Mouse (Mus musculus) embryonic facial prominence, embryonic 13.5 days (tissue): ENCODE measurements around the gene Acvr2b. TPM values are rescaled to one million over a fixed set of nuclear protein-coding genes. Genes with fewer than 3 reads are reported as not detected.
"Not testable (repeated sequence)": the region's sequence is repeated elsewhere in the genome, so short reads cannot be mapped to it uniquely, and the experiment has no call there.

ENCODE experiments used
- ATAC-seq: fragments of 200-750 bp; cut with Nextera tagmentation; 2 replicates; pipeline ENCODE4 v1.8.0; 2017; ENCODE audit warnings: low read depth; ENCODE audit not compliant: insufficient number of reproducible peaks, insufficient read depth, low FRiP score, low TSS enrichment
- H3K27ac ChIP-seq: fragments of 300-500 bp; sonication (generic); 2 replicates; pipeline ENCODE4 v1.5.1; 2015; ENCODE audit warnings: moderate library complexity, mild to moderate bottlenecking, inconsistent platforms
- H3K27me3 ChIP-seq: fragments of 300-500 bp; sonication (generic); 2 replicates; pipeline ENCODE4 v1.6.1; 2015; ENCODE audit warnings: mild to moderate bottlenecking, inconsistent platforms
- H3K36me3 ChIP-seq: fragments of 300-500 bp; sonication (generic); 2 replicates; pipeline ENCODE4 v1.6.1; 2015; ENCODE audit warnings: mild to moderate bottlenecking, inconsistent platforms
- H3K4me1 ChIP-seq: fragments of 300-500 bp; sonication (generic); 2 replicates; pipeline ENCODE4 v1.6.1; 2015; ENCODE audit warnings: inconsistent platforms
- H3K4me2 ChIP-seq: fragments of 300-500 bp; sonication (generic); 2 replicates; pipeline ENCODE4 v1.6.1; 2015; ENCODE audit warnings: moderate library complexity, mild to moderate bottlenecking, inconsistent platforms
- H3K4me3 ChIP-seq: fragments of 300-500 bp; sonication (generic); 2 replicates; pipeline ENCODE4 v1.5.1; 2015; ENCODE audit warnings: mild to moderate bottlenecking, inconsistent platforms
- H3K9ac ChIP-seq: fragments of 300-500 bp; sonication (generic); 2 replicates; pipeline ENCODE4 v1.6.1; 2015; ENCODE audit warnings: mild to moderate bottlenecking, inconsistent platforms
- H3K9me3 ChIP-seq: fragments of 300-500 bp; sonication (generic); 2 replicates; pipeline ENCODE4 v1.6.1; 2016; ENCODE audit warnings: inconsistent platforms
- WGBS: fragments of 180-500 bp; shearing (Covaris S2); methylation state at CpG from one replicate; pipeline ENCODE4 v1.1.7; 2015; ENCODE audit warnings: mixed read lengths; 5-methylcytosine and 5-hydroxymethylcytosine counted together
- polyA plus RNA-seq: library from polyadenylated mRNA; unstranded; fragments of >200 nt; fragmentation: Nextera tagmentation; extraction: Ambion mirVana; gene quantifications from 2 replicates; pipeline ENCODE4 v1.2.1, GENCODE M21; 2015

The Acvr2b gene
- 18.0 and 18.7 TPM in 2 replicates for polyA plus RNA-seq

DNA sequence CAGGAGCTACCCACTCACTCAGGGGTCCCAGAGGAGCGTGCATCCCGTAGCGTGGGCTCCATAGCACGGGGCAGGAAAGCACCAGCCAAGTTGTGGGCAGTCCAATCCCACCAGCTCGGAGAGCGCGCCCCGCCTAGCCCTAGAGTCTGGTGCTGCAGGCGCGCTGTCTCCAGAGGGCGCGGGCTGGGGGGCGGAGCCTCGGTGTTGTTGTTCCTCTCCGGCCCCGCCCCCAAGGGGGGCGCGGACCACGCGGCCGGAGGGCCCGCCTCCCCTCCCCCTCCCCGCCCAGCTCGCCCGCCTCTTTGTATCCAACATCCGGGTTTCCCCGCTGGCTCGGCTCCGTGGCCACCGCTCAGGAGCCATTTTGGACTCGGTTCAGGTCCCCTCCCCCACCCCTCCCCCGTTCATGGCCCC, at the start of gene Acvr2b:
Gene Acvr2b (plus strand): TSS at position 318 of the 414 bp plus-strand sequence.
- peak; percentile 94 for ATAC-seq
- peak within 1 kb of the TSS; percentile 96 for H3K4me2 ChIP-seq
- peak within 1 kb of the TSS; percentile 98 for H3K9ac ChIP-seq
- H3K27ac ChIP-seq, result peak within 1 kb of the TSS; percentile 98
- 0 out of 2 replicates have a peak, but pooled peaks cover 4% of the 10 kb centered on the region for H3K36me3 ChIP-seq
- H3K27me3 ChIP-seq, result no peaks in the 10 kb centered on the region
- WGBS, result 0% methylated on average over 18 of the region's 32 CpGs
- H3K9me3 ChIP-seq, result no peaks in the 10 kb centered on the region
- peak within 1 kb of the TSS; percentile 93 for H3K4me3 ChIP-seq
- H3K4me1 ChIP-seq, result peaks cover 23% of the 10 kb centered on the region

DNA sequence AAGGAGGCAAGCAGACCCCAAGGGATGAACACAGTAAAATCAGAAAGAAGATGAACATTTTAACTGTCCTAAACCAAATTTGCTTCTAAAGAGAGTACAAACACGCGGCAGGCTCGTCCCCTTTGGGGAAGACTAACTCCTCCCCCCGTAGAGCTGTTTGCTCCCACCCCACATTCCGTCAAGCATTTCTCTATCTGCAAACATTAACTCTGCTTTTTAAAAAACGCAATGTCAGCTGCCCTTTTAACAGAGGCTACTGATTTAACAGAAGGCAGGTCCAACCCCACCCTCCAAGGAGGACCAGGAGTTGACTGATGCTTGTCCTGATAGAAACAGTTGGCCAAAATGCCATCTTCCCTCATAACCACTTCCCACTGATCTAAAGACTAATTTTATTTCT, 48.0 kb upstream of the Acvr2b start:
- 81% methylated on average over 6 of the region's 6 CpGs for WGBS
- ATAC-seq, result no peak
- Histone ChIP-seq H3K4me3 (no peak overlapping the region), H3K9me3 (no peaks in the 10 kb centered on the region), H3K27ac (no peak overlapping the region), H3K9ac (no peak overlapping the region), H3K4me2 (no peak overlapping the region), H3K36me3 (peaks cover 19% of the 10 kb centered on the region), H3K4me1 (peaks cover 6% of the 10 kb centered on the region), H3K27me3 (peaks cover 3% of the 10 kb centered on the region; the same call in 1 of the 2 replicates)

DNA sequence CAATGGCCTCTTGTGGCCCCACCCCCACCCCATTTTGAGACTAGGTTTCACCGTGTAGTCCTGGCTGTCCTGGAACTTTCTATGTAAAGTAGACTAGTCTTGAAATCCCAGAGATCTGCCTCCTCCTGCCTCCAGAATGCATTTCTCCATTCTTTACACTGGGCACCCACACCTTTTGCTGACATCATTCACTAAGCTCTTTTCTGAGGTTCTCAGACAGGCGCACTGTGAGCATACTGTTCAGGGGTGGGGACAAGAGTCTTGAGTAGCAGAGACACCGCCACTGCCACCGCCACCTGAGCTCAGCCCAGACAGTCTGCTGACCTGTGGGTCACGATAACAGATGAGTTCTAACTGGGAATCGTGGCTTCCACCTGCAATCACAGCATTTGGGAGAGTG, 46.0 kb upstream of the Acvr2b start:
- Histone ChIP-seq H3K4me1 (peaks cover 6% of the 10 kb centered on the region), H3K4me3 (no peak overlapping the region), H3K36me3 (peaks cover 9% of the 10 kb centered on the region), H3K27me3 (peaks cover 3% of the 10 kb centered on the region; the same call in 1 of the 2 replicates), H3K9me3 (no peaks in the 10 kb centered on the region), H3K9ac (no peak overlapping the region), H3K4me2 (no peak overlapping the region), H3K27ac (no peak overlapping the region)
- ATAC-seq, result no peak
- WGBS, result 70% methylated on average over 6 of the region's 6 CpGs

DNA sequence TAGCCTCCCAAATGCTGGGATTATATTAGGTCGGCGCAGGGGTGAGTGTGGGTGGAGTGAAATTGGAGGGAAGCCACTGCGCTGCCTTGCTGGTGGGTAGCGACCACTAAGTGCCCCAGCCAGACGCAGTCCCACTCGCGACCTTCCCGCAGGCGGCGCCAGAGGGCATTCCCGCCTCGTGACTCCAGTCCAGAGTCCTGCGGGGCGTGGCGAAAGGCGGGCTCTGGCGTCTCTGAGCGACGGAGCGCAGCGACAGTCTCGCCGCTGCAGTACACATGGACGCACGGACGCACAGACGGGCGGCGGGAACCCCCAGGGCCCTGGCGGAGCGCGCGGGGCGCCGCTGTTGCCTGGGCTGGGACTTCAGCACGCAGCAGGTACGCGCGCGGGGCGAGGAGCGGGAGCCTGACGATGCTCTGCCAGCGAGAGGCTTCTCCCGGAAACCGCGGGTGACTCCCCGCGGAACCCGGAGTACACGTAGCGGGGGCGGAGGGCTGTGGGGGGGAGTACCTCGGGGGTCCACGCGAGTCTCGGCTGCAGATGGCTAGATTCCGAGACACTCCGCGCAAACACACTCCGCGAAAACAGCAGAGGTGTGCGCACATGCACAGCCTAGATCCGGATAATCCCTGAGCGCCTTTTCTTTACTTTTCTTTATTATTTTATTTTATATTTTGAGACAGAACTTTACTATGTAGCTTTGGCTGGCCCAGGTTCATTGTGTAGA, 44.4 kb upstream of the Acvr2b start, which contains the start of gene Xylb:
Gene Xylb (plus strand): TSS at position 51 of the 727 bp plus-strand sequence.
- Histone ChIP-seq H3K4me3 (peak within 1 kb of the TSS; percentile 58), H3K4me1 (peaks cover 6% of the 10 kb centered on the region), H3K4me2 (peak within 1 kb of the TSS; percentile 78), H3K27me3 (peaks cover 3% of the 10 kb centered on the region; the same call in 1 of the 2 replicates), H3K36me3 (no peaks in the 10 kb centered on the region), H3K27ac (no peak within 1 kb of the TSS), H3K9ac (peak within 1 kb of the TSS; percentile 77), H3K9me3 (no peaks in the 10 kb centered on the region)
- peak; percentile 71 for ATAC-seq
- 3% methylated on average over 65 of the region's 65 CpGs for WGBS

DNA sequence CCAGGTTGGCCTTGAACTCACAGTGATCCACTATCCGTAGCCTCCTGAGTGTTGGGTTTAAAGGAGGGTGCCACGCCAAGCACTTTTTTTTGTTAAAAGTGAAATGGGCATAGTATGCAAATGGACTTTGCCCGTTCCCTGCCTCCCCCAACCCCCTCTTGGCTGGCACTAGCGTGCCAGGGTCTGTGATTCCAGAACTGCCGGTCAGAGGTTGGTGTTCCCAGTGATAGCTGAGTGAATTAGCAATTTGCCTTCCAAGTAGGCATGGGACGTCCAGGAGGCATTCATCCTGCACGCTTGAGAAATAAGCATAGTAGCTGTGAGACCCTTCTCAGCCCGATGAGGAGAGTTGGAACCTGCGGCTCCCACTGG, 43.9 kb upstream of the Acvr2b start:
- Histone ChIP-seq H3K9ac (peak overlapping the region; percentile 77; the same call in 1 of the 2 replicates), H3K4me1 (peaks cover 10% of the 10 kb centered on the region), H3K27ac (no peak overlapping the region), H3K4me3 (peak overlapping the region; percentile 58), H3K9me3 (no peaks in the 10 kb centered on the region), H3K36me3 (no peaks in the 10 kb centered on the region), H3K4me2 (peak overlapping the region; percentile 78), H3K27me3 (peaks cover 3% of the 10 kb centered on the region; the same call in 1 of the 2 replicates)
- 47% methylated on average over 9 of the region's 9 CpGs for WGBS
- no peak for ATAC-seq

DNA sequence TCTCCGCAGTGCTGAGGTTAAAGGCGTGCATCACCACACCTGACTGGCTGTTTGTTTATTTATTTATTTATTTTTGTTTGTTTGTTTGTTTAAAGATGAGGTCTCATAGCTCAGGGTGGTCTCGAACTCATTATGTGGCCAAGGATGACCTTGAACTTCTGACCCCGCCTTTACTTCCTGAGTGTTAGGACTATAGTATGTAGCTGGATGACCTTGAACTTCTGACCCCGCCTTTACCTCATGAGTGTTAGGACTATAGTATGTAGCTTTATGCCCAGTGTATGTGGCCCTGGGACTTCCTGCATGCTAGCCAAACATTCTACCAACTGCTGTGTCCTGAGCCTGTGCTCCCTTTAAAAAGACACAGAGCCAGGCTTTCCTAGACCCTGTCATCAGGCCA, 40.5 kb upstream of the Acvr2b start:
- no peak for ATAC-seq
- peaks cover 14% of the 10 kb centered on the region for H3K4me1 ChIP-seq
- peaks cover 3% of the 10 kb centered on the region; the same call in 1 of the 2 replicates for H3K27me3 ChIP-seq
- H3K4me3 ChIP-seq, result no peak overlapping the region
- H3K9me3 ChIP-seq, result no peaks in the 10 kb centered on the region
- WGBS, result 94% methylated on average over 5 of the region's 5 CpGs
- no peak overlapping the region for H3K4me2 ChIP-seq
- no peaks in the 10 kb centered on the region for H3K36me3 ChIP-seq
- H3K9ac ChIP-seq, result no peak overlapping the region
- H3K27ac ChIP-seq, result no peak overlapping the region

GRCm38 (mm10) chr9:119363229-119363628, 38.7 kb upstream of the Acvr2b start:
- 65% methylated on average over 12 of the region's 12 CpGs for WGBS
- no peak overlapping the region; the same call in 1 of the 2 replicates for H3K27ac ChIP-seq
- no peak overlapping the region for H3K4me2 ChIP-seq
- no peak for ATAC-seq
- peaks cover 7% of the 10 kb centered on the region; the same call in 1 of the 2 replicates for H3K36me3 ChIP-seq
- peaks cover under 1% of the 10 kb centered on the region; the same call in 1 of the 2 replicates for H3K27me3 ChIP-seq
- no peaks in the 10 kb centered on the region for H3K9me3 ChIP-seq
- no peak overlapping the region for H3K9ac ChIP-seq
- no peak overlapping the region for H3K4me3 ChIP-seq
- H3K4me1 ChIP-seq, result peaks cover 8% of the 10 kb centered on the region

- WGBS, result 68% methylated on average over 7 of the region's 7 CpGs
Measured at GRCm38 (mm10) chr9:119365284-119365683, 36.6 kb upstream of the Acvr2b start, which contains the start of gene Slc22a14. Slc22a14 (minus strand) TSS chr9:119365553.

GRCm38 (mm10) chr9:119368367-119368766, 33.6 kb upstream of the Acvr2b start:
- ATAC-seq, result no peak
- H3K9me3 ChIP-seq, result no peaks in the 10 kb centered on the region
- no peak overlapping the region for H3K4me3 ChIP-seq
- H3K4me2 ChIP-seq, result no peak overlapping the region
- no peak overlapping the region for H3K9ac ChIP-seq
- WGBS, result 85% methylated on average over 3 of the region's 3 CpGs
- no peak overlapping the region for H3K27ac ChIP-seq
- no peaks in the 10 kb centered on the region for H3K27me3 ChIP-seq
- peaks cover under 1% of the 10 kb centered on the region; the same call in 1 of the 2 replicates for H3K4me1 ChIP-seq
- peaks cover 17% of the 10 kb centered on the region for H3K36me3 ChIP-seq

More at GRCm38 (mm10) chr9:119365284-119365683, 36.6 kb upstream of the Acvr2b start, which contains the start of gene Slc22a14:
- H3K4me1 ChIP-seq, result peaks cover 7% of the 10 kb centered on the region
- H3K27me3 ChIP-seq, result no peaks in the 10 kb centered on the region
- ATAC-seq, result no peak
- H3K36me3 ChIP-seq, result peaks cover 17% of the 10 kb centered on the region
- H3K9ac ChIP-seq, result no peak within 1 kb of the TSS
- no peak within 1 kb of the TSS for H3K27ac ChIP-seq
- no peaks in the 10 kb centered on the region for H3K9me3 ChIP-seq
- H3K4me2 ChIP-seq, result no peak within 1 kb of the TSS
- no peak within 1 kb of the TSS for H3K4me3 ChIP-seq

DNA sequence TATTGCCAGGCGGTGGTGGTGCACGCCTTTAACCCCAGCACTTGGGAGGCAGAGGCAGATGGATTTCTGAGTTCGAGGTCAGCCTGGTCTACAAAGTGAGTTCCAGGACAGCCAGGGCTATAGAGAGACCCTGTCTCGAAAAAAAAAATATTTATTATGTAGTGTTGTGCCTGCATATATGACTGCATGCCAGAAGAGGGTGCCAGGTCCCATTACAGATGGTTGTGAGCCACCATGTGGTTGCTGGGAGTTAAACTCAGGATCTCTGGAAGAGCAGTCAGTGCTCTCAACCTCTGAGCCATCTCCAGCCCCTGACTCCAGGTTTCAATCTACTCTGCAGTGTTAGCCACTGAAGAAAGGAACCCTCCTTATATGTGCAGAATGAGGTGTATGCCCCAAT, 31.1 kb upstream of the Acvr2b start:
- ATAC-seq, H3K4me3 ChIP-seq: not testable (repeated sequence)
- WGBS, result 59% methylated on average over 4 of the region's 4 CpGs

GRCm38 (mm10) chr9:119371251-119371650, 30.7 kb upstream of the Acvr2b start:
- Histone ChIP-seq H3K9me3 (no peaks in the 10 kb centered on the region), H3K9ac (no peak overlapping the region), H3K27ac (no peak overlapping the region), H3K36me3 (peaks cover 17% of the 10 kb centered on the region), H3K4me1 (no peaks in the 10 kb centered on the region), H3K27me3 (no peaks in the 10 kb centered on the region), H3K4me2 (no peak overlapping the region), H3K4me3 (no peak overlapping the region)
- WGBS, result 45% methylated on average over 4 of the region's 4 CpGs
- ATAC-seq, result no peak

More for the DNA sequence above, 31.1 kb upstream of the Acvr2b start:
- H3K27ac ChIP-seq, H3K9ac ChIP-seq, H3K27me3 ChIP-seq, H3K9me3 ChIP-seq, H3K4me1 ChIP-seq, H3K4me2 ChIP-seq: not testable (repeated sequence)
- H3K36me3 ChIP-seq, result peaks cover 17% of the 10 kb centered on the region

GRCm38 (mm10) chr9:119375008-119375407, 26.9 kb upstream of the Acvr2b start:
- Histone ChIP-seq H3K27me3 (no peaks in the 10 kb centered on the region), H3K9ac (no peak overlapping the region), H3K9me3 (no peaks in the 10 kb centered on the region), H3K36me3 (no peaks in the 10 kb centered on the region), H3K4me1 (no peaks in the 10 kb centered on the region), H3K4me2 (no peak overlapping the region), H3K27ac (no peak overlapping the region), H3K4me3 (no peak overlapping the region)
- no peak for ATAC-seq
- WGBS, result 58% methylated on average over 3 of the region's 3 CpGs
